Mouse (Mus musculus): ENCODE measurements at regions not wholly inside any gene's neighbourhood (a gene's known extent, or its start where the extent isn't known, plus 50 kb on each side); places are given as distances from the start of the nearest gene placed in this dataset.
"Not testable (repeated sequence)": the region's sequence is repeated elsewhere in the genome, so short reads cannot be mapped to it uniquely, and the experiment has no call there.

DNA sequence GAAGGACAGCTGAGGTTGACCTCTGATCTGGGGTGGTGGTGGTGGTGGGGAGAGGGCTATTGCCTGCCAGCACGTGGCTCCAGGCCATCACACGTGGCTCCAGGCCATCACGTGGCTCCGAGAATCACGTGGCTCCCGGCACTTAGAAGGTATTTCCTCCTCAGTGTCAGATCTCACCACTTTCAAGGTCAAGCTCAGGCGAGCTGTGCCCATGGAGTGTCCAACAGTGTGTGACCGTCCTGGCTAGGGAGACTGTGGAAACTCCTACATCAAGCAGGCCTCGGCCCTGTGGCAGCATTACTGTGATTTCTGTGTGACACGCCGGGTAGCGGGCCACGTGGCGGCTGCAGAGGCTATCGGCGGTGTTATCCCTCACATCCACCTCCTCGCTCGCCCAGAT lies 111.8 kb upstream of the Kcng1 start:
- no peak overlapping the region for H3K9ac ChIP-seq (ENCODE audit: insufficient read depth, low read depth, low read length, poor library complexity, severe bottlenecking)
- in situ Hi-C loops (cut with MboI; ENCODE audit: low sequenced_read_pairs in 2 of 2, unreplicated experiment in 2 of 2), result no loop called here
- TF ChIP-seq ZNF384 (IDR thresholded peaks at IDR 0.05; ENCODE audit: low read depth, low read length) (no peak), ZC3H11A (IDR thresholded peaks at IDR 0.05; ENCODE audit: borderline replicate concordance, low read depth, low read length) (no peak), MAFK (IDR thresholded peaks at IDR 0.05; ENCODE audit: insufficient read depth, low read depth, low read length) (no peak), CHD2 (IDR thresholded peaks at IDR 0.05; ENCODE audit: low read depth, low read length) (no peak), HCFC1 (IDR thresholded peaks at IDR 0.05; ENCODE audit: borderline replicate concordance, insufficient read depth, low read length) (no peak)
- H3K9me3 ChIP-seq (ENCODE audit: control insufficient read depth, insufficient read depth, low read depth, low read length), result no peaks in the 10 kb centered on the region
- no peak overlapping the region for H3K4me3 ChIP-seq (ENCODE audit: insufficient read depth in 1 of 2, low read depth in 1 of 2, low read length in 2 of 2, poor library complexity in 1 of 2, severe bottlenecking in 1 of 2)
- no peak for DNase-seq (ENCODE audit: low read depth, low spot score)
- no peaks in the 10 kb centered on the region for H3K36me3 ChIP-seq (ENCODE audit: control insufficient read depth, insufficient read depth, low read length, poor library complexity, severe bottlenecking)
- no peak overlapping the region for H3K27ac ChIP-seq (ENCODE audit: insufficient read depth, low read depth, low read length, poor library complexity, severe bottlenecking)
- H3K4me1 ChIP-seq (ENCODE audit: control insufficient read depth in 2 of 2, insufficient read depth in 2 of 2, low read length in 2 of 2, poor library complexity in 1 of 2), result peaks cover 0 to 2% of the 10 kb centered on the region in 2 experiments; a peak in 1 of 4 replicates

DNA sequence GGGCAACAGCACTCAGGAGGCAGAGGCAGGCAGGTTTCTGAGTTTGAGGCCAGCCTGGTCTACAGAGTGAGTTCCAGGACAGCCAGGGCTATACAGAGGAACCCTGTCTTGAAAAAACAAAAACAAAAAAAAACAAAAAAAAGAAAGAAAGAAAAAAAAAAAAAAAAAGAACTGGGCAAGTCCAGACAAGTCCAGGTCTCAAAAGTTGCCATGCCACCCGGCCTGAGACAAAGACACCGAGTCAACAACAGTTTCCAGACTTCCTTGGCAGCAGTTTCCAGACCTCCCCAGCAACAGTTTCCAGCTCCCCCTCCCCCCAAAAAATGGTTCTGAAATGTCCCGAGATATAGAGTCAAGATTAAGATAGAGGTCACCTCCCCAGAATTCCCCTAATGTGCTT lies 110.6 kb upstream of the Kcng1 start:
- H3K9me3 ChIP-seq (ENCODE audit: control insufficient read depth, insufficient read depth, low read depth, low read length); H3K4me1 ChIP-seq (ENCODE audit: control insufficient read depth in 2 of 2, insufficient read depth in 2 of 2, low read length in 2 of 2, poor library complexity in 1 of 2); H3K9ac ChIP-seq (ENCODE audit: insufficient read depth, low read depth, low read length, poor library complexity, severe bottlenecking); DNase-seq (ENCODE audit: low read depth, low spot score); H3K27ac ChIP-seq (ENCODE audit: insufficient read depth, low read depth, low read length, poor library complexity, severe bottlenecking); H3K4me3 ChIP-seq (ENCODE audit: insufficient read depth in 1 of 2, low read depth in 1 of 2, low read length in 2 of 2, poor library complexity in 1 of 2, severe bottlenecking in 1 of 2); in situ Hi-C loops (cut with MboI; ENCODE audit: low sequenced_read_pairs in 2 of 2, unreplicated experiment in 2 of 2); H3K36me3 ChIP-seq (ENCODE audit: control insufficient read depth, insufficient read depth, low read length, poor library complexity, severe bottlenecking): not testable (repeated sequence)
- TF ChIP-seq ZNF384 (IDR thresholded peaks at IDR 0.05; ENCODE audit: low read depth, low read length), result peak; percentile 86

DNA sequence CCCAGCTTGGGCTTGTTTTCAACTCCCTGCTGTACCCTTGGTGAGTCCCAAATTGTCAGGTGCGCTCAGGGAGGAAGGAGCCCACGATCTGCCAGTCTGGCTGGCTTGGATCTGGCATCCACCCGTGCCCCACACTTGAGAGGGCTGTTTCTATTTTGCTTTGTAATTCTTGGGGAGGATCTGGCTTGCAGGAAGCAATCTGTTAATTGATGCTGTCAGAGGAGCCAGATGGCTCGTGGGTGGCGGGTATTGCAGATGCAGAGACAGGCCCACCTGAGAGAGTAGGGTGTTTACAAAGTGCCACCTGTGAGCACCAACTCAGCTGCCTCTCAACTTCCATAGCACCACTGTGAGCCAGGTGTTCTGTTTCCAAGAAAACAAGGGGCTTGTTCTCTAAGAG lies 99.1 kb upstream of the Kcng1 start:
- H3K9me3 ChIP-seq (ENCODE audit: control insufficient read depth, insufficient read depth, low read depth, low read length), result no peaks in the 10 kb centered on the region
- H3K27ac ChIP-seq (ENCODE audit: insufficient read depth, low read depth, low read length, poor library complexity, severe bottlenecking), result no peak overlapping the region
- in situ Hi-C loops (cut with MboI; ENCODE audit: low sequenced_read_pairs in 2 of 2, unreplicated experiment in 2 of 2), result no loop called here

DNA sequence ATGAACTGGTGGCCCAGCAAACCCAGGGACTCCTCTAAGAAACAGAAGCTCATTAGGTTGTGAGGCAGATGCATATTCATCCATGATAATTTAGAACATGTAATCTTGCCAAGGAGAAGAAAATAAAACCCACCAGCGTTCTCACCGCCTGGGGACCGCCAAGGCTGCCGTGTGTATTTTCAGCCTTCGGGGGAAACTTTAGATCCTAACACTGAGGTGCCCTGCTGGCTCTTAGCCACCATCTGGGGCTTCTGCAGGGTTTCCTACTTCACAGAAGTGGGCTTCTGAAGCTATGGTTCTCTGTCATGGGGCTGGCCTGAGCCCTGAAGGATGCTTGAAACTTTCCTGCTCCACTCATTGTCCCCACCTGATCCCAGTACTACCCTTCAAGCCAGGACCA lies 90.8 kb upstream of the Kcng1 start:
- Histone ChIP-seq H3K9me3 (ENCODE audit: control insufficient read depth, insufficient read depth, low read depth, low read length) (no peaks in the 10 kb centered on the region), H3K36me3 (ENCODE audit: control insufficient read depth, insufficient read depth, low read length, poor library complexity, severe bottlenecking) (no peaks in the 10 kb centered on the region), H3K4me1 (ENCODE audit: control insufficient read depth in 2 of 2, insufficient read depth in 2 of 2, low read length in 2 of 2, poor library complexity in 1 of 2) (no peaks in the 10 kb centered on the region), H3K27ac (ENCODE audit: insufficient read depth, low read depth, low read length, poor library complexity, severe bottlenecking) (no peak overlapping the region), H3K4me3 (ENCODE audit: insufficient read depth in 1 of 2, low read depth in 1 of 2, low read length in 2 of 2, poor library complexity in 1 of 2, severe bottlenecking in 1 of 2) (no peak overlapping the region), H3K9ac (ENCODE audit: insufficient read depth, low read depth, low read length, poor library complexity, severe bottlenecking) (no peak overlapping the region)
- no peak for DNase-seq (ENCODE audit: low read depth, low spot score)
- in situ Hi-C loops (cut with MboI; ENCODE audit: low sequenced_read_pairs in 2 of 2, unreplicated experiment in 2 of 2), result no loop called here
- TF ChIP-seq MAFK (IDR thresholded peaks at IDR 0.05; ENCODE audit: insufficient read depth, low read depth, low read length) (no peak), CHD2 (IDR thresholded peaks at IDR 0.05; ENCODE audit: low read depth, low read length) (no peak), ZC3H11A (IDR thresholded peaks at IDR 0.05; ENCODE audit: borderline replicate concordance, low read depth, low read length) (no peak), ZNF384 (IDR thresholded peaks at IDR 0.05; ENCODE audit: low read depth, low read length) (no peak), HCFC1 (IDR thresholded peaks at IDR 0.05; ENCODE audit: borderline replicate concordance, insufficient read depth, low read length) (no peak)

More for the DNA sequence above, 99.1 kb upstream of the Kcng1 start:
- TF ChIP-seq ZNF384 (IDR thresholded peaks at IDR 0.05; ENCODE audit: low read depth, low read length), result no peak
- no peak for TF ChIP-seq CHD2 (IDR thresholded peaks at IDR 0.05; ENCODE audit: low read depth, low read length)
- TF ChIP-seq MAFK (IDR thresholded peaks at IDR 0.05; ENCODE audit: insufficient read depth, low read depth, low read length), result no peak
- TF ChIP-seq HCFC1 (IDR thresholded peaks at IDR 0.05; ENCODE audit: borderline replicate concordance, insufficient read depth, low read length), result no peak
- Histone ChIP-seq H3K4me3 (ENCODE audit: insufficient read depth in 1 of 2, low read depth in 1 of 2, low read length in 2 of 2, poor library complexity in 1 of 2, severe bottlenecking in 1 of 2) (no peak overlapping the region), H3K9ac (ENCODE audit: insufficient read depth, low read depth, low read length, poor library complexity, severe bottlenecking) (no peak overlapping the region), H3K36me3 (ENCODE audit: control insufficient read depth, insufficient read depth, low read length, poor library complexity, severe bottlenecking) (no peaks in the 10 kb centered on the region), H3K4me1 (ENCODE audit: control insufficient read depth in 2 of 2, insufficient read depth in 2 of 2, low read length in 2 of 2, poor library complexity in 1 of 2) (no peaks in the 10 kb centered on the region)
- DNase-seq (ENCODE audit: low read depth, low spot score), result no peak

DNA sequence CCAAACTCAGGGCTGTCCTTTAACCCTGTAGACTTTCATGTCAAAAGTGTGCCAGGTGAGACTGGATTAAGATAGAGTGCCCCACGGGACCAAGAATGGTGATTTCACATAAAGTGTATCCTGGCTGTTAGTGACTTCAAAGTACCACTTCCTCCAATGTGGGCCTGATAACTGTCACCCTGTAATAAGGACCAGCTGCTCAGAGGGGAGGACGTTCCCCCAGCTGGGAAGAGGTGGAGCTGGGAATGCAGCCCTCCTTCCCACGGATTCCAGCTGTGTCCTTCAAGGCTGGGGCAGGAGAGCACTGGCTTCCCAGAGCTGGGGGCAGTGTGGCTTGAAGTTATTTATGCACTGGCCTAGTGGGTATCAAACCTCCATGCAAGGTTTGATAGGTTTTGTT lies 89.7 kb upstream of the Kcng1 start:
- DNase-seq (ENCODE audit: low read depth, low spot score), result no peak
- Histone ChIP-seq H3K9ac (ENCODE audit: insufficient read depth, low read depth, low read length, poor library complexity, severe bottlenecking) (no peak overlapping the region), H3K27ac (ENCODE audit: insufficient read depth, low read depth, low read length, poor library complexity, severe bottlenecking) (no peak overlapping the region), H3K4me1 (ENCODE audit: control insufficient read depth in 2 of 2, insufficient read depth in 2 of 2, low read length in 2 of 2, poor library complexity in 1 of 2) (no peaks in the 10 kb centered on the region; a peak in 1 of 4 replicates), H3K36me3 (ENCODE audit: control insufficient read depth, insufficient read depth, low read length, poor library complexity, severe bottlenecking) (no peaks in the 10 kb centered on the region), H3K4me3 (ENCODE audit: insufficient read depth in 1 of 2, low read depth in 1 of 2, low read length in 2 of 2, poor library complexity in 1 of 2, severe bottlenecking in 1 of 2) (no peak overlapping the region), H3K9me3 (ENCODE audit: control insufficient read depth, insufficient read depth, low read depth, low read length) (no peaks in the 10 kb centered on the region)
- in situ Hi-C loops (cut with MboI; ENCODE audit: low sequenced_read_pairs in 2 of 2, unreplicated experiment in 2 of 2), result no loop called here
- TF ChIP-seq HCFC1 (IDR thresholded peaks at IDR 0.05; ENCODE audit: borderline replicate concordance, insufficient read depth, low read length) (no peak), ZC3H11A (IDR thresholded peaks at IDR 0.05; ENCODE audit: borderline replicate concordance, low read depth, low read length) (no peak), MAFK (IDR thresholded peaks at IDR 0.05; ENCODE audit: insufficient read depth, low read depth, low read length) (no peak), CHD2 (IDR thresholded peaks at IDR 0.05; ENCODE audit: low read depth, low read length) (no peak), ZNF384 (IDR thresholded peaks at IDR 0.05; ENCODE audit: low read depth, low read length) (no peak)

Measured in ES-E14 (cell line).